Mouse (Mus musculus): ENCODE data around the gene Cars2. TPM values are rescaled to one million over a fixed set of nuclear protein-coding genes. Genes with fewer than 3 reads are reported as not detected.

Cars2 gene
- total and polyA plus RNA-seq, 3 experiments, result 62.8 to 63.8 TPM; not detected in 1

- Histone ChIP-seq H3K9me3 (replicated peaks; ENCODE audit: insufficient read depth, low read length) (no peaks in the 10 kb centered on the region), H3K27ac (ENCODE audit: control insufficient read depth, low read depth, low read length) (no peak overlapping the region), H3K4me1 (ENCODE audit: control insufficient read depth in 1 of 2, insufficient read depth in 2 of 2, low read length in 2 of 2) (no peaks in the 10 kb centered on the region), H3K27me3 (ENCODE audit: control insufficient read depth in 1 of 2, insufficient read depth in 2 of 2, low read length in 2 of 2) (no peaks in the 10 kb centered on the region), H3K36me3 (ENCODE audit: control insufficient read depth in 1 of 2, insufficient read depth in 2 of 2, low read length in 2 of 2) (peaks cover 0 to 5% of the 10 kb centered on the region in 2 experiments; a peak in 1 of 4 replicates), H3K9ac (ENCODE audit: control insufficient read depth, low read depth, low read length, poor library complexity, severe bottlenecking) (no peak overlapping the region), H3K4me3 (ENCODE audit: control insufficient read depth in 1 of 2, insufficient read depth in 1 of 2, low read depth in 2 of 2, low read length in 2 of 2) (no peak overlapping the region), H3K79me2 (ENCODE audit: control insufficient read depth, insufficient read depth, low read length, poor library complexity) (no peaks in the 10 kb centered on the region; the same call in 1 of the 2 replicates)
- TF ChIP-seq GATA1 (IDR thresholded peaks at IDR 0.05; ENCODE audit: low read depth, low read length) (no peak), ETS1 (IDR thresholded peaks at IDR 0.05; ENCODE audit: low read depth, low read length) (no peak), USF2 (IDR thresholded peaks at IDR 0.05; ENCODE audit: borderline replicate concordance in 1 of 2, insufficient read depth in 1 of 2, low read depth in 1 of 2, low read length in 2 of 2) (no peak), POLR2AphosphoS2 (IDR thresholded peaks at IDR 0.05; ENCODE audit: low read length) (no peak), BHLHE40 (IDR thresholded peaks at IDR 0.05; ENCODE audit: borderline replicate concordance, low read depth, low read length) (no peak), UBTF (IDR thresholded peaks at IDR 0.05; ENCODE audit: borderline replicate concordance, insufficient read depth, low read depth, low read length) (no peak), POLR2AphosphoS5 (IDR thresholded peaks at IDR 0.05; ENCODE audit: borderline replicate concordance, low read depth, low read length) (no peak), MAX (IDR thresholded peaks at IDR 0.05; ENCODE audit: low read length) (no peak), ZKSCAN1 (IDR thresholded peaks at IDR 0.05; ENCODE audit: low read depth, low read length) (no peak), ZC3H11A (IDR thresholded peaks at IDR 0.05; ENCODE audit: low read depth, low read length) (no peak), MYB (IDR thresholded peaks at IDR 0.05; ENCODE audit: low read depth, low read length) (no peak), ZNF384 (IDR thresholded peaks at IDR 0.05; ENCODE audit: low read depth, low read length) (no peak), EP300 (IDR thresholded peaks at IDR 0.05; ENCODE audit: low read depth in 1 of 2, low read length in 2 of 2) (no peak), POLR2A (IDR thresholded peaks at IDR 0.05; ENCODE audit: control insufficient read depth in 1 of 2, insufficient read depth in 1 of 2, low read depth in 1 of 2, low read length in 2 of 2, poor library complexity in 1 of 2) (no peak), CHD1 (IDR thresholded peaks at IDR 0.05; ENCODE audit: low read depth, low read length) (no peak), TAL1 (IDR thresholded peaks at IDR 0.05; ENCODE audit: low read length) (no peak), CTCF (IDR thresholded peaks at IDR 0.05 in 2 of 3, conservative IDR thresholded peaks at IDR 0.05 in 1 of 3; ENCODE audit: control insufficient read depth in 1 of 3, insufficient read depth in 1 of 3, low read depth in 2 of 3, low read length in 3 of 3, poor library complexity in 1 of 3, severe bottlenecking in 1 of 3) (no peak), MYC (IDR thresholded peaks at IDR 0.05; ENCODE audit: low read depth, low read length) (no peak), RCOR1 (IDR thresholded peaks at IDR 0.05; ENCODE audit: low read depth, low read length) (no peak)
- no peak for DNase-seq (ENCODE audit: low read depth, low spot score)
These were observed 8.6 kb downstream of the Cars2 start for GRCm38 (mm10) chr8:11542031-11542430.

DNA sequence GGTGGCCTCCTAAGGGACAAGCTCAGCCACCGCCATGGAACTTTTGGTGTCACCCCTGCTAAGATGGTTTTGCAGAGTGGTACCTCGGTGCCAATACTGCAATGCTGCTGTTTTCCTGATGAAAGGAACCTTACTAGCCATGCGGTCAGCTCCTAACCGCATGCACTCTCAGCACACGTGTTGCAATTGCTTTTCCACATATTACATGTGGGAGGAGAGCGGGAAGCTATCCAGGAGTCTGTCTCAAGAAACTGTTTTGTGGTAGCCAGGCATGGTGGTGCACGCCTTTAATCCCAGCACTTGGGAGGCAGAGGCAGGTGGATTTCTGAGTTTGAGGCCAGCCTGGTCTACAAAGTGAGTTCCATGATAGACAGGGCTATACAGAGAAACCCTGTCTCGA, 10.4 kb downstream of the Cars2 start:
- H3K27me3 ChIP-seq (ENCODE audit: control insufficient read depth in 1 of 2, insufficient read depth in 2 of 2, low read length in 2 of 2), result no peaks in the 10 kb centered on the region
- no peaks in the 10 kb centered on the region; the same call in 1 of the 2 replicates for H3K79me2 ChIP-seq (ENCODE audit: control insufficient read depth, insufficient read depth, low read length, poor library complexity)
- TF ChIP-seq BHLHE40 (IDR thresholded peaks at IDR 0.05; ENCODE audit: borderline replicate concordance, low read depth, low read length), result no peak
- no peak for TF ChIP-seq TBP (IDR thresholded peaks at IDR 0.05; ENCODE audit: low read depth, low read length)
- TF ChIP-seq JUND (IDR thresholded peaks at IDR 0.05; ENCODE audit: low read depth, low read length), result no peak
- no peak for TF ChIP-seq TCF12 (IDR thresholded peaks at IDR 0.05; ENCODE audit: low read depth, low read length)
- no peak for TF ChIP-seq MYB (IDR thresholded peaks at IDR 0.05; ENCODE audit: low read depth, low read length)
- no peak for TF ChIP-seq NRF1 (IDR thresholded peaks at IDR 0.05; ENCODE audit: insufficient read depth, low read depth, low read length, poor library complexity, severe bottlenecking)
- no peak for TF ChIP-seq MAZ (IDR thresholded peaks at IDR 0.05; ENCODE audit: low read depth, low read length)
- no peak for TF ChIP-seq MXI1 (IDR thresholded peaks at IDR 0.05; ENCODE audit: low read depth, low read length)
- TF ChIP-seq EP300 (IDR thresholded peaks at IDR 0.05; ENCODE audit: low read depth in 1 of 2, low read length in 2 of 2), result no peak
- no peak for TF ChIP-seq TAL1 (IDR thresholded peaks at IDR 0.05; ENCODE audit: low read length)
- no peak for TF ChIP-seq UBTF (IDR thresholded peaks at IDR 0.05; ENCODE audit: borderline replicate concordance, insufficient read depth, low read depth, low read length)
- no peak for TF ChIP-seq USF2 (IDR thresholded peaks at IDR 0.05; ENCODE audit: borderline replicate concordance in 1 of 2, insufficient read depth in 1 of 2, low read depth in 1 of 2, low read length in 2 of 2)
- TF ChIP-seq GABPA (IDR thresholded peaks at IDR 0.05; ENCODE audit: low read depth, low read length), result no peak
- no peak for TF ChIP-seq RAD21 (IDR thresholded peaks at IDR 0.05; ENCODE audit: low read depth, low read length)
- no peak for TF ChIP-seq USF1 (IDR thresholded peaks at IDR 0.05; ENCODE audit: low read depth, low read length)
- no peak for TF ChIP-seq MYC (IDR thresholded peaks at IDR 0.05; ENCODE audit: low read depth, low read length)
- TF ChIP-seq RCOR1 (IDR thresholded peaks at IDR 0.05; ENCODE audit: low read depth, low read length), result no peak
- TF ChIP-seq SMC3 (IDR thresholded peaks at IDR 0.05; ENCODE audit: low read depth, low read length), result no peak
- no peak overlapping the region for H3K4me3 ChIP-seq (ENCODE audit: control insufficient read depth in 1 of 2, insufficient read depth in 1 of 2, low read depth in 2 of 2, low read length in 2 of 2)
- peaks cover 0 to 5% of the 10 kb centered on the region in 2 experiments; a peak in 1 of 4 replicates for H3K36me3 ChIP-seq (ENCODE audit: control insufficient read depth in 1 of 2, insufficient read depth in 2 of 2, low read length in 2 of 2)
- H3K9me3 ChIP-seq (replicated peaks; ENCODE audit: insufficient read depth, low read length), result no peaks in the 10 kb centered on the region
- no peak overlapping the region for H3K27ac ChIP-seq (ENCODE audit: control insufficient read depth, low read depth, low read length)
- no peaks in the 10 kb centered on the region for H3K4me1 ChIP-seq (ENCODE audit: control insufficient read depth in 1 of 2, insufficient read depth in 2 of 2, low read length in 2 of 2)
- no peak for DNase-seq (ENCODE audit: low read depth, low spot score)
- no peak overlapping the region for H3K9ac ChIP-seq (ENCODE audit: control insufficient read depth, low read depth, low read length, poor library complexity, severe bottlenecking)

Measured in MEL (cell line).